Mouse (Mus musculus): ENCODE measurements around the gene Lrmda. TPM values are rescaled to one million over a fixed set of nuclear protein-coding genes. Genes with fewer than 3 reads are reported as not detected.

Gene Lrmda
- polyA plus RNA-seq, 1 experiment: 0.65 TPM

DNA sequence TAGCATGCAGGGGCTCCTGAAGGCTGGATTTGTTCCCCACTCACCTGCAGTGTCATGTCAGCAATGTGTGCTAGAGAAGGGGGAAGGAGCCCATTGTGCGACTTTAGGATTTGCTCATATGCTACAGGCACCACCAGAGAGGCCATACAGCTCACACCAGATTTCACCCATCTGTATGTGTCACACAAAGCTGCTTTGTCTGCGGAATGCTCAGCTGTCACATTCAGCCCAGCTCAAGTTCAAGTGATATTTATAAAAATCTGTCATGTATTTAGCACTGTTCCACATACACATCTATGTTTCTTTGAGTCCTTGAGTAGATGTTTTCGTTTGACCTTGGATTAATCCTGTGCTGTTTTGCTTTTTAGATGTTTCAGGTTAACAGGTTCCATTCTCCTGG is 899.0 kb downstream of the Lrmda start:
- H3K4me3 ChIP-seq (ENCODE audit: insufficient read depth, low read length): no peak overlapping the region
- no peak overlapping the region for H3K27ac ChIP-seq (ENCODE audit: insufficient read depth, low read length)
- no peak for TF ChIP-seq CTCF (IDR thresholded peaks at IDR 0.05; ENCODE audit: extremely low read depth, insufficient read depth, low read length)
- TF ChIP-seq POLR2A (IDR thresholded peaks at IDR 0.05; ENCODE audit: extremely low read depth, insufficient read depth, low read length): no peak
- H3K4me1 ChIP-seq (ENCODE audit: control insufficient read depth, insufficient read depth, low read length): no peaks in the 10 kb centered on the region

DNA sequence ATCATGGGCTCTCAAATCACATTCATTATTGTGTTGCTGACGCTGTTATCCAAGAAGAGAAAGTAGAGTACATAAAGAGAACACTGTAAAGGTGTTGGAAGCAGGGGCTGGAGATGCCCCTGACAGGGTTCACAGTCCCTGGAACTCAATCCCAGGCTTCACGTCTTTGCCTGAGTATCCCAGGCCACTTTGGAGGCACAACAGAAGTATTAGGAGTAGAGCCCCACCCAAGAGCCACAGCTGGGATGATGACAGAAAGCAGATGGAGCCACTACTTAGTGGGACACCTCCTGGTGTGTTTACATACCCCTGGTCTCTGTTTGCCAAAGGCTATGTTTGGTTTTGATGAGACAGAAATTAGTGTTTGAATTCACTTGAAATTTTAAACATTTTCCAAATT is 899.4 kb downstream of the Lrmda start:
- H3K4me1 ChIP-seq (ENCODE audit: control insufficient read depth, insufficient read depth, low read length): no peaks in the 10 kb centered on the region
- H3K27ac ChIP-seq (ENCODE audit: insufficient read depth, low read length): no peak overlapping the region
- H3K4me3 ChIP-seq (ENCODE audit: insufficient read depth, low read length): no peak overlapping the region
- TF ChIP-seq CTCF (IDR thresholded peaks at IDR 0.05; ENCODE audit: extremely low read depth, insufficient read depth, low read length) (no peak), POLR2A (IDR thresholded peaks at IDR 0.05; ENCODE audit: extremely low read depth, insufficient read depth, low read length) (no peak)

DNA sequence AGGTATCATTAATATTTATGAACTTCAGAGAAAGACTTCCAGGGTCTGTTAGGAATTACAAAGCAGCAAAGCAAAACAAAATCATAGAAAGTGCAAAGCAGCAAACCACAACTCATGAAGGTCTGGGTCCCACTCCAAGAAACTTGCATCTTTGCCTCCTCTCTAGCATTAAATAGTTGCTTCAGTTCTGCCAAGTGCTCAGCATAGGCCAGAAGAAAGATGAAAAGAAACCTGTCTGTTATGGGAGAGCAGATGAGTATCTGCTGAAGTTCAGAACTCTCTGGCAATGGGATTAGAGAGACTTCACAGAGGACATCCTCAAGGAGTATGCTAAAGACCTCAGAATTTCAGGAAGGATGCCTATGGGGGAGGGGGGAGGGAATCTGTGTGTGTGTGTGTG is 901.6 kb downstream of the Lrmda start:
- H3K4me3 ChIP-seq (ENCODE audit: insufficient read depth, low read length): no peak overlapping the region
- H3K27ac ChIP-seq (ENCODE audit: insufficient read depth, low read length): no peak overlapping the region
- H3K4me1 ChIP-seq (ENCODE audit: control insufficient read depth, insufficient read depth, low read length): no peaks in the 10 kb centered on the region
- TF ChIP-seq CTCF (IDR thresholded peaks at IDR 0.05; ENCODE audit: extremely low read depth, insufficient read depth, low read length): no peak
- TF ChIP-seq POLR2A (IDR thresholded peaks at IDR 0.05; ENCODE audit: extremely low read depth, insufficient read depth, low read length): no peak

DNA sequence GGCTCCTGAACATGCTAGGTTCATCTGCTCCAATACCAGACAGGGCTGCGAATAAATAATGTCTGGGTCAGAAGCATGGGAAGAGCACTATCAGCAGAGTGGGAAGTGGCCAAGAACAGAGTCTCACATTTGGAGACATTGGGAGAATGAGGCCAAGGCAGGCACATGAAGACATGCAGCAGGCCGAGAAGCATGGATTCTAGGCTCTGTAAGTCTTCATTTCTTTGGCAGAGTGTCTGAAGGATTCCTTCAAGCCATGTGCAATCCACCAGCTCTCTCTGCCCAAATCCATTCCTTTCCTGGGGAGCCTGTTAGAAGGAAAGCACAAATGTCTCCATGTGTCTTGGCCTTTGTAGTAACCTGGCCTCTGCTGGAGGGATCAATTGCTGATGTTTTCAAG is 902.3 kb downstream of the Lrmda start:
- Histone ChIP-seq H3K4me3 (ENCODE audit: insufficient read depth, low read length) (no peak overlapping the region), H3K4me1 (ENCODE audit: control insufficient read depth, insufficient read depth, low read length) (no peaks in the 10 kb centered on the region), H3K27ac (ENCODE audit: insufficient read depth, low read length) (no peak overlapping the region)
- no peak for TF ChIP-seq CTCF (IDR thresholded peaks at IDR 0.05; ENCODE audit: extremely low read depth, insufficient read depth, low read length)
- no peak for TF ChIP-seq POLR2A (IDR thresholded peaks at IDR 0.05; ENCODE audit: extremely low read depth, insufficient read depth, low read length)

GRCm38 (mm10) chr14:22922571-22922970 is 903.1 kb downstream of the Lrmda start:
- Histone ChIP-seq H3K27ac (ENCODE audit: insufficient read depth, low read length) (no peak overlapping the region), H3K4me1 (ENCODE audit: control insufficient read depth, insufficient read depth, low read length) (no peaks in the 10 kb centered on the region), H3K4me3 (ENCODE audit: insufficient read depth, low read length) (no peak overlapping the region)
- TF ChIP-seq CTCF (IDR thresholded peaks at IDR 0.05; ENCODE audit: extremely low read depth, insufficient read depth, low read length) (no peak), POLR2A (IDR thresholded peaks at IDR 0.05; ENCODE audit: extremely low read depth, insufficient read depth, low read length) (no peak)

DNA sequence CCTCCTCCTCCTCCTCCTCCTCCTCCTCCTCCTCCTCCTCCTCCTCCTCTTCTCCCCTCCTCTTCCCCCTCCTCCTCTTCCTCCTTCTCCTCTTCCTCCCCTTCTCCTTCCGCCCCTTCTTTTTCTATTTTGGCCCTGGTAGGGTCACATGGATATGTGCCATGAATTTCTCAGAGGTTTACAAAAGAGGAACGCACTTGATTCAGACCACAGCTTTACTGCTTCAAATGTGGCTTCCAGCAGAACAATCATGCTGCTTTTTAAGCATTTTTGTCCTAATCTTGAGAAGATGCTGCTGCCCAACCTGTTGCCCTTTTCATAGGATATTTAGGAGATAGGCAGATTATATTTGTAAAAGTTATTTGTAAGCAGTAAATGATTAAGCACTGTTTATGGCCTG is 903.7 kb downstream of the Lrmda start:
- no peaks in the 10 kb centered on the region for H3K4me1 ChIP-seq (ENCODE audit: control insufficient read depth, insufficient read depth, low read length)
- no peak for TF ChIP-seq POLR2A (IDR thresholded peaks at IDR 0.05; ENCODE audit: extremely low read depth, insufficient read depth, low read length)
- no peak for TF ChIP-seq CTCF (IDR thresholded peaks at IDR 0.05; ENCODE audit: extremely low read depth, insufficient read depth, low read length)
- H3K4me3 ChIP-seq (ENCODE audit: insufficient read depth, low read length): no peak overlapping the region
- no peak overlapping the region for H3K27ac ChIP-seq (ENCODE audit: insufficient read depth, low read length)

DNA sequence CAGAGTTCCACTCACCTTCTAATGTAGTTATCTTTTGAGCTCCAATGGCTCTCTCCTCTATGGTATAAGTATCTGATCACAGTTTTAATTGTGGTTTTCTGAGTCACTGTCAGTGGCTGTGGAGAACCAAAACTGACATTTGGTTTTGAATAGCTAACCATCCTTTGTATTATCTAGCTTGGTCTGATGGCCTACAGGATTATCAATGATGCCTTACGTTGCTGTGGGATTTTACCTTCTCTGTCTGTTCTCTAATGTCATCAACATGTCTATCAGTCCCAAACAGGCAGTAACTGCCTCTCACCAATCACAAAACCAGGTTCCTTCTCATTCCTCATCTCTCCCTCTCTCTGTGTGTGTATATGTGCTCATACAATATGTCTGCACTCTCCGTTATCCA is 908.8 kb downstream of the Lrmda start:
- H3K4me3 ChIP-seq (ENCODE audit: insufficient read depth, low read length): no peak overlapping the region
- TF ChIP-seq CTCF (IDR thresholded peaks at IDR 0.05; ENCODE audit: extremely low read depth, insufficient read depth, low read length): no peak
- TF ChIP-seq POLR2A (IDR thresholded peaks at IDR 0.05; ENCODE audit: extremely low read depth, insufficient read depth, low read length): no peak
- no peak overlapping the region for H3K27ac ChIP-seq (ENCODE audit: insufficient read depth, low read length)
- peaks cover 3% of the 10 kb centered on the region; the same call in 1 of the 2 replicates for H3K4me1 ChIP-seq (ENCODE audit: control insufficient read depth, insufficient read depth, low read length)

DNA sequence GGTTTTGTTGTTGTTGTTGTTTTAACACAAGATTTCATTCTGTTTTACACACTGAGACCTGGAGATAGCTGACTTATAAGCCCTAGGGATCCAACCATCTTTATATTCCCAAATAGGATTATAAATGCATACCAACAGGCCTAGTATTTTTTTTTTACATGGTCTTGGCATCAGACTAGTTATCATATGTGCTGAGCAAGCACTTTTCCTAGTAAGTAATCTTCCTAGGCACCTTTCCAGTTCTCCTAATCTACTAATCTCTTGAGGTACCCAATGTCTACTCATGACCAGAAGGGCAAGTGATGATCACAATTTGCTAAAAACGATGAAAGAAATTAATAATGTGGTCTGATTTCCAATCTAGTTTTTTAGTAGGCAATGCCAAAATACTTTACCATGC is 909.2 kb downstream of the Lrmda start:
- Histone ChIP-seq H3K27ac (ENCODE audit: insufficient read depth, low read length) (no peak overlapping the region), H3K4me3 (ENCODE audit: insufficient read depth, low read length) (no peak overlapping the region), H3K4me1 (ENCODE audit: control insufficient read depth, insufficient read depth, low read length) (peaks cover 3% of the 10 kb centered on the region; the same call in 1 of the 2 replicates)
- no peak for TF ChIP-seq POLR2A (IDR thresholded peaks at IDR 0.05; ENCODE audit: extremely low read depth, insufficient read depth, low read length)
- TF ChIP-seq CTCF (IDR thresholded peaks at IDR 0.05; ENCODE audit: extremely low read depth, insufficient read depth, low read length): no peak

GRCm38 (mm10) chr14:22929585-22929984 is 910.1 kb downstream of the Lrmda start:
- Histone ChIP-seq H3K4me1 (ENCODE audit: control insufficient read depth, insufficient read depth, low read length) (peaks cover 3% of the 10 kb centered on the region; the same call in 1 of the 2 replicates), H3K4me3 (ENCODE audit: insufficient read depth, low read length) (no peak overlapping the region)
- TF ChIP-seq POLR2A (IDR thresholded peaks at IDR 0.05; ENCODE audit: extremely low read depth, insufficient read depth, low read length) (no peak), CTCF (IDR thresholded peaks at IDR 0.05; ENCODE audit: extremely low read depth, insufficient read depth, low read length) (no peak)

DNA sequence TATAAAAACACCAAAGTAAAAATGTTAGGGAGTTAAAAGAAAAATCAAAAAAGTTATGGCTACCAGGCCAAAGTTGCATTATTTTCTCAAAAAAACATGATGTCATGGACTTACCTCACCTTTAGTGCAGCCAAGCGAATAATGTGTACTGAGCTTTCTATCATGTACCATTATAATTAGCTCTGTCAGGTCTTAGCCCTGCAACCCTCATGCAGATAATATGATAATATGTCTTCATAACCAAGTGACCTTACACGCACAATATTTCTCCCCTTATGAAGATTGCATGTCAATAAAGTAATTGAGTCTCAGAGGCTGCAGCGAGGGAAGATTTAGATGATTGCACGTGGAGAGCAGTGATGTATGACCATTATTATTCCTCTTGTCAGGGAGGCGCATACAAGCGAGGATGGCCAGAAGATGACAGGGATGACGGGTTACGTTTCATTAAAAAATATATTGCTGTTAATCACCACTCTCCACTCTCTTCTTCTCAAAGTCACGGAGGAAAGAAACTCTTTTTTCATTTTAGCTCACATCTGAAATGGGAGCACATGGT is 911.1 kb downstream of the Lrmda start:
- Histone ChIP-seq H3K4me3 (ENCODE audit: insufficient read depth, low read length) (no peak overlapping the region), H3K4me1 (ENCODE audit: control insufficient read depth, insufficient read depth, low read length) (peaks cover 3% of the 10 kb centered on the region; the same call in 1 of the 2 replicates), H3K27ac (ENCODE audit: insufficient read depth, low read length) (no peak overlapping the region)
- TF ChIP-seq CTCF (IDR thresholded peaks at IDR 0.05; ENCODE audit: extremely low read depth, insufficient read depth, low read length) (no peak), POLR2A (IDR thresholded peaks at IDR 0.05; ENCODE audit: extremely low read depth, insufficient read depth, low read length) (no peak)

More at GRCm38 (mm10) chr14:22929585-22929984, 910.1 kb downstream of the Lrmda start:
- no peak overlapping the region for H3K27ac ChIP-seq (ENCODE audit: insufficient read depth, low read length)
